Mouse (Mus musculus): ENCODE data around the gene Nhp2. TPM values are rescaled to one million over a fixed set of nuclear protein-coding genes. Genes with fewer than 3 reads are reported as not detected.

Nhp2 gene
- polyA plus RNA-seq, 1 experiment from 2014 or later: 174 TPM

DNA sequence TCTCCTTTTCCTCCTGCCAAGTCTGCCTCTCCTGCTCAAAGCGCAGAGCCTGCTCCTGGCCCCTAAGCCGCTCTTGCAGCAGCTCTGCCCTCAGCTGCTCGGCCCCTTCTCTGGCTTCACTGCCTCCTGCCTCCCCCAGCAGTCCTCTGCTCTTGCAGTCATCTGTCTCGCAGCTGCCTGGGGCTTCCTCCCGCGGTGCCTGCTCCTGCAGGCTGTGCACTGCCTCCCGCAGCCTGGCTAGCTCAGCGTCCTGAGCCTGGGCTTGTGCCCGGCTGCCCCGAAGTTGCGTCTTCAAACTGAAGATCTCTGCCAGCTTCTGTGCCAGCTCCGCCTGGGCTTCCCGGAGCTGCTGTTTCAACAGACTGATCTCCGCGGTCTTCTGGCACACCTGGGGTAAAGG lies 24.2 kb downstream of the Nhp2 start:
- H3K36me3 ChIP-seq (ENCODE audit: control insufficient read depth, insufficient read depth, low read length): no peaks in the 10 kb centered on the region; the same call in 1 of the 2 replicates
- H3K27ac ChIP-seq (ENCODE audit: low read length): no peak overlapping the region
- no peaks in the 10 kb centered on the region for H3K27me3 ChIP-seq (ENCODE audit: control insufficient read depth, insufficient read depth, low read length)
- WGBS: 51% methylated on average over 15 of the region's 15 CpGs
- no peak overlapping the region for H3K9ac ChIP-seq (replicated peaks; ENCODE audit: low read depth, low read length)
- H3K4me3 ChIP-seq (ENCODE audit: low read depth, low read length): no peak overlapping the region
- H3K4me1 ChIP-seq (ENCODE audit: control insufficient read depth, insufficient read depth, low read length): peaks cover 7% of the 10 kb centered on the region
- no peaks in the 10 kb centered on the region for H3K9me3 ChIP-seq (ENCODE audit: control insufficient read depth, low read depth, low read length)
- no peak overlapping the region for H3K4me2 ChIP-seq (replicated peaks; ENCODE audit: low read depth, low read length)
- ATAC-seq (ENCODE audit: insufficient number of reproducible peaks, insufficient read depth, low FRiP score, low read depth): no peak

GRCm38 (mm10) chr11:51644217-51644616 lies 24.7 kb downstream of the Nhp2 start:
- no peaks in the 10 kb centered on the region; the same call in 1 of the 2 replicates for H3K36me3 ChIP-seq (ENCODE audit: control insufficient read depth, insufficient read depth, low read length)
- 89% methylated on average over 16 of the region's 16 CpGs for WGBS
- H3K27me3 ChIP-seq (ENCODE audit: control insufficient read depth, insufficient read depth, low read length): no peaks in the 10 kb centered on the region
- no peaks in the 10 kb centered on the region for H3K9me3 ChIP-seq (ENCODE audit: control insufficient read depth, low read depth, low read length)
- H3K27ac ChIP-seq (ENCODE audit: low read length): no peak overlapping the region
- no peak overlapping the region for H3K4me2 ChIP-seq (replicated peaks; ENCODE audit: low read depth, low read length)
- no peak overlapping the region for H3K4me3 ChIP-seq (ENCODE audit: low read depth, low read length)
- no peak overlapping the region for H3K9ac ChIP-seq (replicated peaks; ENCODE audit: low read depth, low read length)
- peaks cover 10% of the 10 kb centered on the region for H3K4me1 ChIP-seq (ENCODE audit: control insufficient read depth, insufficient read depth, low read length)
- ATAC-seq (ENCODE audit: insufficient number of reproducible peaks, insufficient read depth, low FRiP score, low read depth): no peak

DNA sequence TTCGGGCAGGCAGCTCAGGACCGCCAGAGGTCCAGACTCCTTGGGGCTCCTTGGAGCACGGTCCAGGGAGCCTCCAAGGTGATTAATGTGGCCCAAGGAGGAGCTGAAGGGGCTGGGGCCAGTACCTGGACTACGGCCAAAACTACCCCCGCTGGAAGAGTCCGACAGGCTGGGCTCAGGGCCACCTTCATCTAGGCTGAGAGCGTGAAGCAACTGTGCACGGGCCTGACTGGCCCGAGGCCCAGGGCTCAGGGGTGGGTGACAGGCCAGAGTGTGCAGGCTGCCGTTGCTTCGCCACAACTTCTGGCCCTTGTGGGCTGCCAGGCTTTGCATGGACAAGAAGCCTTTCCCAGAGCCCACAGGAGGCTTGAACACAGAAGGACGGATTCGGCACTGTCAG lies 25.8 kb downstream of the Nhp2 start:
- no peaks in the 10 kb centered on the region for H3K27me3 ChIP-seq (ENCODE audit: control insufficient read depth, insufficient read depth, low read length)

GRCm38 (mm10) chr11:51646245-51646644 lies 26.7 kb downstream of the Nhp2 start:
- peaks cover 14% of the 10 kb centered on the region for H3K4me1 ChIP-seq (ENCODE audit: control insufficient read depth, insufficient read depth, low read length)
- no peaks in the 10 kb centered on the region for H3K9me3 ChIP-seq (ENCODE audit: control insufficient read depth, low read depth, low read length)
- H3K36me3 ChIP-seq (ENCODE audit: control insufficient read depth, insufficient read depth, low read length): no peaks in the 10 kb centered on the region; the same call in 1 of the 2 replicates
- WGBS: 75% methylated on average over 7 of the region's 7 CpGs
- no peak overlapping the region for H3K4me2 ChIP-seq (replicated peaks; ENCODE audit: low read depth, low read length)
- peak overlapping the region; percentile 39; the same call in 1 of the 2 replicates for H3K27ac ChIP-seq (ENCODE audit: low read length)
- no peak overlapping the region for H3K4me3 ChIP-seq (ENCODE audit: low read depth, low read length)
- H3K9ac ChIP-seq (replicated peaks; ENCODE audit: low read depth, low read length): no peak overlapping the region
- ATAC-seq (ENCODE audit: insufficient number of reproducible peaks, insufficient read depth, low FRiP score, low read depth): no peak
- no peaks in the 10 kb centered on the region for H3K27me3 ChIP-seq (ENCODE audit: control insufficient read depth, insufficient read depth, low read length)

More for the DNA sequence above, 25.8 kb downstream of the Nhp2 start:
- H3K4me3 ChIP-seq (ENCODE audit: low read depth, low read length): no peak overlapping the region
- no peak for ATAC-seq (ENCODE audit: insufficient number of reproducible peaks, insufficient read depth, low FRiP score, low read depth)
- no peaks in the 10 kb centered on the region for H3K9me3 ChIP-seq (ENCODE audit: control insufficient read depth, low read depth, low read length)
- H3K4me2 ChIP-seq (replicated peaks; ENCODE audit: low read depth, low read length): no peak overlapping the region
- H3K27ac ChIP-seq (ENCODE audit: low read length): no peak overlapping the region; the same call in 1 of the 2 replicates
- 67% methylated on average over 13 of the region's 13 CpGs for WGBS
- H3K36me3 ChIP-seq (ENCODE audit: control insufficient read depth, insufficient read depth, low read length): no peaks in the 10 kb centered on the region; the same call in 1 of the 2 replicates
- H3K9ac ChIP-seq (replicated peaks; ENCODE audit: low read depth, low read length): 0 out of 2 replicates have a peak overlapping the region, but pooled peaks have one; percentile 3
- H3K4me1 ChIP-seq (ENCODE audit: control insufficient read depth, insufficient read depth, low read length): peaks cover 14% of the 10 kb centered on the region

- ATAC-seq (ENCODE audit: insufficient number of reproducible peaks, insufficient read depth, low FRiP score, low read depth): no peak
Measured at GRCm38 (mm10) chr11:51646751-51647667, 27.5 kb downstream of the Nhp2 start.

DNA sequence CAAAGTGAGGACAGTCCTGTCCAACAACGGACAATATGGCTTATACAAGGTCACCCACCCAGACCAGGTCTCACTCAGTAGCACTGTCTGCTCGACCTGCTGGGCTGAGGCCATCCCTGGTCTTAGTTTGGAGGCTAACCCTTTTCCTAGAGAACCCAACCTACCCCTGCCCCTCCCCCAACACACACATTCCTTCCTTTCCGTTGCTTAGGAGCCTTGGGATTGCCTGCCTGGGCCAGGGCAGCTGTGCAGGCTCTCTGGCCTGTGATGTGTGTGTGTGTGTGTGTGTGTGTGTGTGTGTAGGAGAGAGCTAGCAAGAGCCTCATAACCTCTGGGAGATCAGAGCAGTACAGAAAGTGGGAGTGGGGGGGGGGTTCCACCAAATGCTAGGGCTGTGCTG lies 29.0 kb downstream of the Nhp2 start:
- peaks cover 14% of the 10 kb centered on the region for H3K4me1 ChIP-seq (ENCODE audit: control insufficient read depth, insufficient read depth, low read length)
- no peaks in the 10 kb centered on the region for H3K9me3 ChIP-seq (ENCODE audit: control insufficient read depth, low read depth, low read length)
- no peak for ATAC-seq (ENCODE audit: insufficient number of reproducible peaks, insufficient read depth, low FRiP score, low read depth)
- H3K27ac ChIP-seq (ENCODE audit: low read length): peak overlapping the region; percentile 2; the same call in 1 of the 2 replicates
- peak overlapping the region; percentile 67; the same call in 1 of the 2 replicates for H3K4me3 ChIP-seq (ENCODE audit: low read depth, low read length)
- H3K27me3 ChIP-seq (ENCODE audit: control insufficient read depth, insufficient read depth, low read length): no peaks in the 10 kb centered on the region
- H3K36me3 ChIP-seq (ENCODE audit: control insufficient read depth, insufficient read depth, low read length): no peaks in the 10 kb centered on the region; the same call in 1 of the 2 replicates
- 32% methylated on average over 3 of the region's 3 CpGs for WGBS
- H3K4me2 ChIP-seq (replicated peaks; ENCODE audit: low read depth, low read length): peak overlapping the region; percentile 15; the same call in 1 of the 2 replicates
- no peak overlapping the region for H3K9ac ChIP-seq (replicated peaks; ENCODE audit: low read depth, low read length)

More at GRCm38 (mm10) chr11:51646751-51647667, 27.5 kb downstream of the Nhp2 start:
- Histone ChIP-seq H3K4me2 (replicated peaks; ENCODE audit: low read depth, low read length) (no peak overlapping the region), H3K27me3 (ENCODE audit: control insufficient read depth, insufficient read depth, low read length) (no peaks in the 10 kb centered on the region), H3K9ac (replicated peaks; ENCODE audit: low read depth, low read length) (no peak overlapping the region), H3K4me3 (ENCODE audit: low read depth, low read length) (no peak overlapping the region), H3K9me3 (ENCODE audit: control insufficient read depth, low read depth, low read length) (no peaks in the 10 kb centered on the region), H3K27ac (ENCODE audit: low read length) (peak overlapping the region; percentile 49; the same call in 1 of the 2 replicates), H3K4me1 (ENCODE audit: control insufficient read depth, insufficient read depth, low read length) (peaks cover 14% of the 10 kb centered on the region), H3K36me3 (ENCODE audit: control insufficient read depth, insufficient read depth, low read length) (no peaks in the 10 kb centered on the region; the same call in 1 of the 2 replicates)
- 66% methylated on average over 15 of the region's 15 CpGs for WGBS

GRCm38 (mm10) chr11:51649111-51649888 lies 29.8 kb downstream of the Nhp2 start:
- no peaks in the 10 kb centered on the region; the same call in 1 of the 2 replicates for H3K36me3 ChIP-seq (ENCODE audit: control insufficient read depth, insufficient read depth, low read length)
- peak overlapping the region; percentile 98 for H3K4me2 ChIP-seq (replicated peaks; ENCODE audit: low read depth, low read length)
- no peak for ATAC-seq (ENCODE audit: insufficient number of reproducible peaks, insufficient read depth, low FRiP score, low read depth)
- no peaks in the 10 kb centered on the region for H3K9me3 ChIP-seq (ENCODE audit: control insufficient read depth, low read depth, low read length)
- no peak overlapping the region for H3K9ac ChIP-seq (replicated peaks; ENCODE audit: low read depth, low read length)
- H3K27ac ChIP-seq (ENCODE audit: low read length): no peak overlapping the region
- peaks cover 14% of the 10 kb centered on the region for H3K4me1 ChIP-seq (ENCODE audit: control insufficient read depth, insufficient read depth, low read length)
- no peaks in the 10 kb centered on the region for H3K27me3 ChIP-seq (ENCODE audit: control insufficient read depth, insufficient read depth, low read length)
- 33% methylated on average over 11 of the region's 11 CpGs for WGBS
- H3K4me3 ChIP-seq (ENCODE audit: low read depth, low read length): peak overlapping the region; percentile 67; the same call in 1 of the 2 replicates

- Histone ChIP-seq H3K4me3 (ENCODE audit: low read depth, low read length) (peak overlapping the region; percentile 67), H3K27me3 (ENCODE audit: control insufficient read depth, insufficient read depth, low read length) (no peaks in the 10 kb centered on the region), H3K9me3 (ENCODE audit: control insufficient read depth, low read depth, low read length) (no peaks in the 10 kb centered on the region), H3K9ac (replicated peaks; ENCODE audit: low read depth, low read length) (peak overlapping the region; percentile 55), H3K4me1 (ENCODE audit: control insufficient read depth, insufficient read depth, low read length) (peaks cover 14% of the 10 kb centered on the region), H3K4me2 (replicated peaks; ENCODE audit: low read depth, low read length) (peak overlapping the region; percentile 98), H3K27ac (ENCODE audit: low read length) (peak overlapping the region; percentile 66; the same call in 1 of the 2 replicates), H3K36me3 (ENCODE audit: control insufficient read depth, insufficient read depth, low read length) (no peaks in the 10 kb centered on the region; the same call in 1 of the 2 replicates)
- 4% methylated on average over 7 of the region's 7 CpGs for WGBS
- ATAC-seq (ENCODE audit: insufficient number of reproducible peaks, insufficient read depth, low FRiP score, low read depth): no peak
Measured at GRCm38 (mm10) chr11:51649889-51650199, 30.3 kb downstream of the Nhp2 start.
